Mouse (Mus musculus) lung, embryonic 14.5 days (tissue): ENCODE measurements around the gene Sec16a. TPM values are rescaled to one million over a fixed set of nuclear protein-coding genes. Genes with fewer than 3 reads are reported as not detected.
"Not testable (repeated sequence)": the region's sequence is repeated elsewhere in the genome, so short reads cannot be mapped to it uniquely, and the experiment has no call there.

Experiments
- ATAC-seq: fragments of 200-750 bp; cut with Nextera tagmentation; 2 replicates; pipeline ENCODE4 v1.8.0; 2017; ENCODE audit warnings: mild to moderate bottlenecking, moderate TSS enrichment, moderate library complexity; ENCODE audit not compliant: insufficient read depth
- DNase-seq: peaks from one replicate; pipeline ENCODE4 v3.0.0-alpha.2; 2015
- H3K27ac ChIP-seq: fragments of 300-500 bp; sonication (generic); 2 replicates; pipeline ENCODE4 v1.5.1; 2014; ENCODE audit warnings: low read depth, mild to moderate bottlenecking, moderate library complexity
- H3K27me3 ChIP-seq: fragments of 300-500 bp; sonication (generic); 2 replicates; pipeline ENCODE4 v1.6.1; 2014; ENCODE audit warnings: low read length, control low read depth; ENCODE audit not compliant: insufficient read depth
- H3K36me3 ChIP-seq: fragments of 300-500 bp; sonication (generic); 2 replicates; pipeline ENCODE4 v1.6.1; 2014; ENCODE audit warnings: control low read depth; ENCODE audit not compliant: insufficient read depth
- H3K4me1 ChIP-seq: fragments of 300-500 bp; sonication (generic); 2 replicates; pipeline ENCODE4 v1.6.1; 2014; ENCODE audit warnings: antibody characterized with exemption, control low read depth; ENCODE audit not compliant: insufficient read depth
- H3K4me2 ChIP-seq: fragments of 300-500 bp; sonication (generic); 2 replicates; pipeline ENCODE4 v1.6.1; 2014; ENCODE audit warnings: mild to moderate bottlenecking
- H3K4me3 ChIP-seq: fragments of 300-500 bp; sonication (generic); 2 replicates; pipeline ENCODE4 v1.5.1; 2014; ENCODE audit warnings: low read depth, low read length
- H3K9ac ChIP-seq: fragments of 300-500 bp; sonication (generic); 2 replicates; pipeline ENCODE4 v1.6.1; 2014
- H3K9me3 ChIP-seq: fragments of 300-500 bp; sonication (generic); 2 replicates; pipeline ENCODE4 v1.6.1; 2016; ENCODE audit warnings: low read depth, low read length, control low read depth
- CTCF ChIP-seq: IDR thresholded peaks from 2 replicates; pipeline ENCODE4 v1.5.1; 2016; ENCODE audit warnings: antibody characterized with exemption, low read depth
- WGBS: fragments of 180-500 bp; shearing (Covaris S2); extraction: QIAGEN DNeasy Blood & Tissue Kit; methylation state at CpG from one replicate; pipeline ENCODE4 v1.1.7; 2014; 5-methylcytosine and 5-hydroxymethylcytosine counted together
- polyA plus RNA-seq: library from polyadenylated mRNA; unstranded; fragments of >200 nt; fragmentation: Nextera tagmentation; extraction: Ambion mirVana; gene quantifications from 2 replicates; pipeline ENCODE4 v1.2.1, GENCODE M21; 2014

Gene Sec16a
- polyA plus RNA-seq, 1 experiment from 2014 or later, result 36.0 TPM

DNA sequence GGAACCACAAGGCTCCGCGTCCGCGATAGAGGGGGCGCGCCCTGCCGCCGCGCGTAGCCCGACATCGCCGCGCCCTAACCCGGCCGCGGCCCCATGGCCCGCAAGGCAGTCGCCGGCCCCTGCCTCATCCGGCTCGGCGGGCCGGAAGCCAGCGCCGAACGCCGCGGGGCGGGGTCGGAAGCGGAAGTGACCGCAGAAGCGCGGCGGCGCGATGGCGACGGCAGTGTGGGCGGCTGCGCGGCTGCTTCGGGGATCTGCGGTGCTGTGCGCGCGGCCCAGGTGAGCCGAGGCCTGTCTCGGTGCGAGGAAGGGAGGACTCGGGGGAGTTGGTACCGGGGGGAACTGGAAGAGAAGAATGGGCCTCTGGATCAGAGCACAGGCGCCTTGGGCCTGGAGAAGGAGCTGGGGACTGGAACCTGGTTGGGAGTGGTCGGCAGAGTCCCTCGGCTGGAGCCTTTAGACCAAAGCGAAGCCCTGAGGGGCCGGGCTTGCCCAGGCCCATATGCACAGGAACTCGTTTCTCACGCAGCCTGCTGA, 55.8 kb downstream of the Sec16a start, which contains the start of the genes Entr1 and Pmpca:
Entr1 (minus strand) TSS at position 163 of the 537 bp plus-strand sequence.
Pmpca (plus strand) TSS at position 186 of the 537 bp plus-strand sequence.
- Histone ChIP-seq H3K9me3 (no peaks in the 10 kb centered on the region), H3K27me3 (no peaks in the 10 kb centered on the region), H3K36me3 (peaks cover 73% of the 10 kb centered on the region), H3K27ac (peak within 1 kb of the TSS; percentile 58; the same call in 1 of the 2 replicates), H3K4me3 (peak within 1 kb of the TSS; percentile 98), H3K4me2 (peak within 1 kb of the TSS; percentile 94), H3K4me1 (peaks cover 5% of the 10 kb centered on the region; the same call in 1 of the 2 replicates), H3K9ac (peak within 1 kb of the TSS; percentile 89)
- ATAC-seq (peak; percentile 92), DNase-seq (peak; percentile 95)
- TF ChIP-seq CTCF, result no peak
- WGBS, result under 1% methylated on average over 60 of the region's 60 CpGs

GRCm38 (mm10) chr2:26388682-26389153, 56.3 kb downstream of the Sec16a start:
- DNase-seq, result no peak
- peak overlapping the region; percentile 58; the same call in 1 of the 2 replicates for H3K27ac ChIP-seq
- H3K36me3 ChIP-seq, result peaks cover 73% of the 10 kb centered on the region
- H3K4me2 ChIP-seq, result peak overlapping the region; percentile 94
- WGBS, result under 1% methylated on average over 43 of the region's 45 CpGs
- peak overlapping the region; percentile 98 for H3K4me3 ChIP-seq
- peak overlapping the region; percentile 89 for H3K9ac ChIP-seq
- H3K27me3 ChIP-seq, result no peaks in the 10 kb centered on the region
- H3K9me3 ChIP-seq, result no peaks in the 10 kb centered on the region
- ATAC-seq, result peak; percentile 57
- peaks cover 5% of the 10 kb centered on the region; the same call in 1 of the 2 replicates for H3K4me1 ChIP-seq
- TF ChIP-seq CTCF, result no peak

- Histone ChIP-seq H3K9ac (peak overlapping the region; percentile 89; the same call in 1 of the 2 replicates), H3K4me3 (peak overlapping the region; percentile 98), H3K27me3 (no peaks in the 10 kb centered on the region), H3K9me3 (no peaks in the 10 kb centered on the region), H3K4me2 (peak overlapping the region; percentile 94), H3K27ac (no peak overlapping the region), H3K4me1 (peaks cover 5% of the 10 kb centered on the region; the same call in 1 of the 2 replicates), H3K36me3 (peaks cover 73% of the 10 kb centered on the region)
- DNase-seq, result no peak
- no peak for ATAC-seq
- no peak for TF ChIP-seq CTCF
- 79% methylated on average over 3 of the region's 3 CpGs for WGBS
Measured at GRCm38 (mm10) chr2:26387713-26388112, 57.3 kb downstream of the Sec16a start.

DNA sequence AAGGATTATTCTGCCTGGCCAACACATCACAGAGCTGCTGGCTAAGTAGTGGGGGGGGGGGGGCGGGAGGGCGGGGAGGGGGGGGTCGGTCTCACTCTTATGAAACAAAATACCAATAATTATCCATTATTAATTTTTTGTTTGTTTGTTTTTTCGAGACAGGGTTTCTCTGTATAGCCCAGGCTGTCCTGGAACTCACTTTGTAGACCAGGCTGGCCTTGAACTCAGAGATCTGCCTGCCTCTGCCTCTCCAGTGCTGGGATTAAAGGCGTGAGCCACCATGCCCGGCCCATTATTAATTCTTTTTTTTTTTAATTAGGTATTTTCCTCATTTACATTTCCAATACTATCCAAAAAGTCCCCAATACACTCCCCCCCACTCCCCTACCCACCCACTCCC, 64.1 kb downstream of the Sec16a start:
- Histone ChIP-seq H3K36me3 (peaks cover 65% of the 10 kb centered on the region), H3K4me2 (peak overlapping the region; percentile 92), H3K9ac (peak overlapping the region; percentile 80), H3K4me3 (peak overlapping the region; percentile 81)
- not testable (repeated sequence) for H3K27me3 ChIP-seq, H3K27ac ChIP-seq, H3K4me1 ChIP-seq, H3K9me3 ChIP-seq, DNase-seq
- 25% methylated on average over 6 of the region's 6 CpGs for WGBS
- ATAC-seq, result peak; percentile 33; the same call in 1 of the 2 replicates

DNA sequence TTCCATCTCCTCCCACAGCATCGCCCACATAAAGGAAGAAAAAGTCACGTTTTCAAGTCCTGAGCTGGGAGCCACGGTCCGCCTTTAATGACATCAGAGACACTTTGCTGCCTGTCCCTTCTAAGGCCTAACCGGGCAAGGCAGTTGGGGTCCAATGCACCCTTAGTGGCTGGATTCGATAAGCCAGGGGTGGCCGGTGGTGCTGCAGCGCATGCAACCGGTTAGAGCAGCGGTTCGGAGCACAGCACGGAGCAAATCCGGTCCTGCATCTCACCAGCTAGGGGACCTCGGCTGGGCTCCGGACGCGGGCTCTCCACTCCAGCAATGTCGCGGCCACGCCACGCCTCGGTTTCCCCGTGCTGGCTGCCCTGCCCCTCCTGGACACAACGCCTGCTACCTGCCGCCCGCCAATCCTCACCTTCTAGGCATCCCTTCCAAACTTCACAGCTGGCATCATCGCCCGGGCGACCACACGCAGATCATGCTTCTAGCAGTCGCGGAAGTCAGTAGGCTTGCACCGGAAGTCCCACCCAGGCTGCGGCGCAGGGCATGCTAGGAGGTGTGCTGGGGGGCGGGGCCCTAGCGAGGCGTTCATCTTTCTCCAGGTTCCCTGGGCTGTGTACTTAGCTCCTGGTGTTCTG, 64.8 kb downstream of the Sec16a start, which contains the start of gene Snapc4:
Snapc4 (minus strand) TSS at position 523 of the 641 bp plus-strand sequence.
- H3K4me3 ChIP-seq, result peak within 1 kb of the TSS; percentile 81
- TF ChIP-seq CTCF, result no peak
- H3K27me3 ChIP-seq, result no peaks in the 10 kb centered on the region
- peak within 1 kb of the TSS; percentile 61; the same call in 1 of the 2 replicates for H3K27ac ChIP-seq
- H3K4me2 ChIP-seq, result peak within 1 kb of the TSS; percentile 92
- ATAC-seq, result peak; percentile 97
- H3K9me3 ChIP-seq, result no peaks in the 10 kb centered on the region
- peak; percentile 91 for DNase-seq
- peak within 1 kb of the TSS; percentile 80 for H3K9ac ChIP-seq
- WGBS, result under 1% methylated on average over 38 of the region's 38 CpGs
- H3K4me1 ChIP-seq, result no peaks in the 10 kb centered on the region
- H3K36me3 ChIP-seq, result peaks cover 65% of the 10 kb centered on the region

GRCm38 (mm10) chr2:26372396-26372795, 72.6 kb downstream of the Sec16a start:
- no peaks in the 10 kb centered on the region for H3K27me3 ChIP-seq
- no peaks in the 10 kb centered on the region for H3K4me1 ChIP-seq
- H3K36me3 ChIP-seq, result peaks cover 98% of the 10 kb centered on the region
- no peak overlapping the region for H3K27ac ChIP-seq
- ATAC-seq (no peak), DNase-seq (no peak)
- TF ChIP-seq CTCF, result no peak
- no peak overlapping the region for H3K4me2 ChIP-seq
- no peak overlapping the region for H3K4me3 ChIP-seq
- WGBS, result 93% methylated on average over 8 of the region's 8 CpGs
- H3K9me3 ChIP-seq, result no peaks in the 10 kb centered on the region
- H3K9ac ChIP-seq, result no peak overlapping the region

- no peak overlapping the region for H3K27ac ChIP-seq
- H3K27me3 ChIP-seq, result no peaks in the 10 kb centered on the region
- H3K4me3 ChIP-seq, result no peak overlapping the region
- no peak overlapping the region for H3K4me2 ChIP-seq
- no peak for TF ChIP-seq CTCF
- H3K4me1 ChIP-seq, result no peaks in the 10 kb centered on the region
- ATAC-seq (no peak), DNase-seq (no peak)
- peaks cover 97% of the 10 kb centered on the region for H3K36me3 ChIP-seq
- no peaks in the 10 kb centered on the region for H3K9me3 ChIP-seq
- no peak overlapping the region for H3K9ac ChIP-seq
- 90% methylated on average over 1 of the region's 1 CpGs for WGBS
Measured at GRCm38 (mm10) chr2:26368572-26368971, 76.4 kb downstream of the Sec16a start.
